Mouse (Mus musculus): Measurements from ENCODE around the gene Ccdc27. TPM values are rescaled to one million over a fixed set of nuclear protein-coding genes. Genes with fewer than 3 reads are reported as not detected.

The Ccdc27 gene
- total RNA-seq, 1 experiment = not detected

- Histone ChIP-seq H3K36me3 (ENCODE audit: control insufficient read depth, insufficient read depth, low read length, poor library complexity, severe bottlenecking) (no peaks in the 10 kb centered on the region), H3K4me1 (ENCODE audit: control insufficient read depth in 2 of 2, insufficient read depth in 2 of 2, low read length in 2 of 2, poor library complexity in 1 of 2) (no peaks in the 10 kb centered on the region), H3K9me3 (ENCODE audit: control insufficient read depth, insufficient read depth, low read depth, low read length) (no peaks in the 10 kb centered on the region), H3K4me3 (ENCODE audit: insufficient read depth in 1 of 2, low read depth in 1 of 2, low read length in 2 of 2, poor library complexity in 1 of 2, severe bottlenecking in 1 of 2) (no peak overlapping the region), H3K27ac (ENCODE audit: insufficient read depth, low read depth, low read length, poor library complexity, severe bottlenecking) (no peak overlapping the region), H3K9ac (ENCODE audit: insufficient read depth, low read depth, low read length, poor library complexity, severe bottlenecking) (no peak overlapping the region)
- in situ Hi-C loops (cut with MboI; ENCODE audit: low sequenced_read_pairs in 2 of 2, unreplicated experiment in 2 of 2) = no loop called here
- no peak for TF ChIP-seq ZNF384 (IDR thresholded peaks at IDR 0.05; ENCODE audit: low read depth, low read length)
- TF ChIP-seq CHD2 (IDR thresholded peaks at IDR 0.05; ENCODE audit: low read depth, low read length) = no peak
- no peak for TF ChIP-seq HCFC1 (IDR thresholded peaks at IDR 0.05; ENCODE audit: borderline replicate concordance, insufficient read depth, low read length)
- no peak for TF ChIP-seq MAFK (IDR thresholded peaks at IDR 0.05; ENCODE audit: insufficient read depth, low read depth, low read length)
- no peak for TF ChIP-seq ZC3H11A (IDR thresholded peaks at IDR 0.05; ENCODE audit: borderline replicate concordance, low read depth, low read length)
- no peak for DNase-seq (ENCODE audit: low read depth, low spot score)
Observed at GRCm38 (mm10) chr4:154056661-154057060, 14.2 kb upstream of the Ccdc27 start.

DNA sequence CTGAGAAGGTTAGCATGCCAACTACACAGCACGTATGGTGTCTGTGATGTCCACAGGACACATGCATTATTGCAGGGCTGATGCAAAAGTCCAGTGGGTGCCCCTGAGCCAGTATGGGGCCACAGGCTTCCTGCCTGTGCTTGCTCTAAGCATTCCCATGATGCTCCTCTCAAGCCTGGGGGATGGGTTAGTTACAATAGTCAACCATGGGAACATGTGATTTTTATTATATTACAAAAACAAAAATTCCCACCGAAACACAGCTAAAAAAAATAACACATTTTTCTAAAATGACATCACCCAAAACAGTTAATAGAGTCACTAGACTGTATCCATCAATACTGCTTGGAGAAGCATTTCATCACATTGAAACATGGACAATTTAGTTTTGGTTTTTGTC lies 13.6 kb upstream of the Ccdc27 start:
- Histone ChIP-seq H3K9me3 (ENCODE audit: control insufficient read depth, insufficient read depth, low read depth, low read length) (no peaks in the 10 kb centered on the region), H3K4me1 (ENCODE audit: control insufficient read depth in 2 of 2, insufficient read depth in 2 of 2, low read length in 2 of 2, poor library complexity in 1 of 2) (no peaks in the 10 kb centered on the region), H3K4me3 (ENCODE audit: insufficient read depth in 1 of 2, low read depth in 1 of 2, low read length in 2 of 2, poor library complexity in 1 of 2, severe bottlenecking in 1 of 2) (no peak overlapping the region), H3K9ac (ENCODE audit: insufficient read depth, low read depth, low read length, poor library complexity, severe bottlenecking) (no peak overlapping the region), H3K27ac (ENCODE audit: insufficient read depth, low read depth, low read length, poor library complexity, severe bottlenecking) (no peak overlapping the region), H3K36me3 (ENCODE audit: control insufficient read depth, insufficient read depth, low read length, poor library complexity, severe bottlenecking) (no peaks in the 10 kb centered on the region)
- no peak for DNase-seq (ENCODE audit: low read depth, low spot score)
- in situ Hi-C loops (cut with MboI; ENCODE audit: low sequenced_read_pairs in 2 of 2, unreplicated experiment in 2 of 2) = no loop called here
- TF ChIP-seq MAFK (IDR thresholded peaks at IDR 0.05; ENCODE audit: insufficient read depth, low read depth, low read length) (no peak), ZC3H11A (IDR thresholded peaks at IDR 0.05; ENCODE audit: borderline replicate concordance, low read depth, low read length) (no peak), CHD2 (IDR thresholded peaks at IDR 0.05; ENCODE audit: low read depth, low read length) (no peak), HCFC1 (IDR thresholded peaks at IDR 0.05; ENCODE audit: borderline replicate concordance, insufficient read depth, low read length) (no peak), ZNF384 (IDR thresholded peaks at IDR 0.05; ENCODE audit: low read depth, low read length) (no peak)

DNA sequence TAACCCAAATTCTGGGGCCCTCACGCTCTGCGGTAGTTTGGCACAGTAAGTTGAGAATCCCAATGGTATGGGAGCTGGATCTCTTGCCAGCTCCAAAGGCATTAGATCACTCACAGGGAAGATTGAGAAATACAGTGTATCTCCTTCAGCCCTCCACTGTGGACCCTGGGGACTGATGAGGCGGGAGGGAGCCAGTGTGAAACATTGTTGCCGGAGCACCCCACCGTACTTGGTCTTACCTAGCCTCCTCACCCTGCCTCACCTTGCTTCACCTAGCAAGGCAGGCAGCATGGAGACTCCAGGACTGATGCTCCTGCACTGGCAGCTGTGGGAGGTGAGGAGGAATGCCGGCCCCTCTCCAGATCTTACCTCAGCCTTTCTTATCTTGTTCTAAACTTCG lies 13.0 kb upstream of the Ccdc27 start:
- no peaks in the 10 kb centered on the region for H3K4me1 ChIP-seq (ENCODE audit: control insufficient read depth in 2 of 2, insufficient read depth in 2 of 2, low read length in 2 of 2, poor library complexity in 1 of 2)
- H3K9me3 ChIP-seq (ENCODE audit: control insufficient read depth, insufficient read depth, low read depth, low read length) = no peaks in the 10 kb centered on the region
- no peak overlapping the region for H3K4me3 ChIP-seq (ENCODE audit: insufficient read depth in 1 of 2, low read depth in 1 of 2, low read length in 2 of 2, poor library complexity in 1 of 2, severe bottlenecking in 1 of 2)
- H3K27ac ChIP-seq (ENCODE audit: insufficient read depth, low read depth, low read length, poor library complexity, severe bottlenecking) = no peak overlapping the region
- H3K9ac ChIP-seq (ENCODE audit: insufficient read depth, low read depth, low read length, poor library complexity, severe bottlenecking) = no peak overlapping the region
- in situ Hi-C loops (cut with MboI; ENCODE audit: low sequenced_read_pairs in 2 of 2, unreplicated experiment in 2 of 2) = no loop called here
- no peaks in the 10 kb centered on the region for H3K36me3 ChIP-seq (ENCODE audit: control insufficient read depth, insufficient read depth, low read length, poor library complexity, severe bottlenecking)
- no peak for TF ChIP-seq HCFC1 (IDR thresholded peaks at IDR 0.05; ENCODE audit: borderline replicate concordance, insufficient read depth, low read length)
- TF ChIP-seq CHD2 (IDR thresholded peaks at IDR 0.05; ENCODE audit: low read depth, low read length) = no peak
- TF ChIP-seq ZNF384 (IDR thresholded peaks at IDR 0.05; ENCODE audit: low read depth, low read length) = no peak
- TF ChIP-seq MAFK (IDR thresholded peaks at IDR 0.05; ENCODE audit: insufficient read depth, low read depth, low read length) = no peak
- TF ChIP-seq ZC3H11A (IDR thresholded peaks at IDR 0.05; ENCODE audit: borderline replicate concordance, low read depth, low read length) = no peak
- DNase-seq (ENCODE audit: low read depth, low spot score) = no peak

- TF ChIP-seq ZNF384 (IDR thresholded peaks at IDR 0.05; ENCODE audit: low read depth, low read length) (no peak), HCFC1 (IDR thresholded peaks at IDR 0.05; ENCODE audit: borderline replicate concordance, insufficient read depth, low read length) (no peak), MAFK (IDR thresholded peaks at IDR 0.05; ENCODE audit: insufficient read depth, low read depth, low read length) (no peak), CHD2 (IDR thresholded peaks at IDR 0.05; ENCODE audit: low read depth, low read length) (no peak), ZC3H11A (IDR thresholded peaks at IDR 0.05; ENCODE audit: borderline replicate concordance, low read depth, low read length) (no peak; the same call in 1 of the 2 replicates)
- no peak overlapping the region for H3K9ac ChIP-seq (ENCODE audit: insufficient read depth, low read depth, low read length, poor library complexity, severe bottlenecking)
- DNase-seq (ENCODE audit: low read depth, low spot score) = no peak
- in situ Hi-C loops (cut with MboI; ENCODE audit: low sequenced_read_pairs in 2 of 2, unreplicated experiment in 2 of 2) = no loop called here
- no peaks in the 10 kb centered on the region for H3K9me3 ChIP-seq (ENCODE audit: control insufficient read depth, insufficient read depth, low read depth, low read length)
- no peak overlapping the region for H3K27ac ChIP-seq (ENCODE audit: insufficient read depth, low read depth, low read length, poor library complexity, severe bottlenecking)
- no peak overlapping the region for H3K4me3 ChIP-seq (ENCODE audit: insufficient read depth in 1 of 2, low read depth in 1 of 2, low read length in 2 of 2, poor library complexity in 1 of 2, severe bottlenecking in 1 of 2)
- no peaks in the 10 kb centered on the region for H3K4me1 ChIP-seq (ENCODE audit: control insufficient read depth in 2 of 2, insufficient read depth in 2 of 2, low read length in 2 of 2, poor library complexity in 1 of 2)
- no peaks in the 10 kb centered on the region for H3K36me3 ChIP-seq (ENCODE audit: control insufficient read depth, insufficient read depth, low read length, poor library complexity, severe bottlenecking)
Observed at GRCm38 (mm10) chr4:154053065-154053464, 10.6 kb upstream of the Ccdc27 start.

DNA sequence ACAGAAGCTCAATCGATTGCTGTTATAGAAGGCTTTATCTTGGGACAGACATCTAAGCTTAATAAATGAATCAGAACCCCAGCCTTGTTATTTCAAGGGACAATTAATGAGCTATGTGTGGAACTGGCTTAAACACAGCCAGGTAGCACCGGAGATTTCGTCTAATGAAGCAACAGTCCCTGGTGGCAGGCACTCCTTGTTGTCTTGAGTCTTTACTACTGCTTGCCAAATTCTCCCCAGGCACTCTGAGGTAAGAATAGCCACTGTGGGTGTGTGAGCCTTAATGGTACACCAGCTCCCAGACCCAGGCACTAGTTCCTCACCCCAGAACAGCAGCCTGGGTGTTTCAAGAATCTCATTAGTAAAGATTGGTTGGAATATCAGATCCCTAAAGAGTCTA lies 8.9 kb upstream of the Ccdc27 start:
- TF ChIP-seq ZNF384 (IDR thresholded peaks at IDR 0.05; ENCODE audit: low read depth, low read length) = no peak

More for the DNA sequence above, 8.9 kb upstream of the Ccdc27 start:
- no peaks in the 10 kb centered on the region for H3K4me1 ChIP-seq (ENCODE audit: control insufficient read depth in 2 of 2, insufficient read depth in 2 of 2, low read length in 2 of 2, poor library complexity in 1 of 2)
- no peak overlapping the region for H3K9ac ChIP-seq (ENCODE audit: insufficient read depth, low read depth, low read length, poor library complexity, severe bottlenecking)
- no peak overlapping the region for H3K4me3 ChIP-seq (ENCODE audit: insufficient read depth in 1 of 2, low read depth in 1 of 2, low read length in 2 of 2, poor library complexity in 1 of 2, severe bottlenecking in 1 of 2)
- in situ Hi-C loops (cut with MboI; ENCODE audit: low sequenced_read_pairs in 2 of 2, unreplicated experiment in 2 of 2) = no loop called here
- no peaks in the 10 kb centered on the region for H3K36me3 ChIP-seq (ENCODE audit: control insufficient read depth, insufficient read depth, low read length, poor library complexity, severe bottlenecking)
- DNase-seq (ENCODE audit: low read depth, low spot score) = no peak
- H3K9me3 ChIP-seq (ENCODE audit: control insufficient read depth, insufficient read depth, low read depth, low read length) = no peaks in the 10 kb centered on the region
- no peak overlapping the region for H3K27ac ChIP-seq (ENCODE audit: insufficient read depth, low read depth, low read length, poor library complexity, severe bottlenecking)

All from ES-E14 (cell line).